Mouse (Mus musculus) megakaryocyte, adult 5-6 weeks (primary cell): ENCODE results near the gene Srcap. TPM values are rescaled to one million over a fixed set of nuclear protein-coding genes. Genes with fewer than 3 reads are reported as not detected.

Experiments
- total RNA-seq, 2 experiments: library from RNA; stranded (forward) in 1 of 2; stranded (reverse) in 1 of 2; fragments of 153-499, 151-499 nt in 1 of 2; fragments of 221-1000, 200-1000 nt in 1 of 2; gene quantifications; 2 replicates each; pipeline versions ENCODE4 v1.2.3 to v1.2.4; 2015 to 2017

Gene Srcap
- total RNA-seq, 2 experiments from 2014 or later: 15.8 to 53.0 TPM

Other genes starting within 250 kb of the Srcap start
- gene Sephs2, start 237.9 kb upstream of the Srcap start, total RNA-seq (2015): 55.5 and 61.6 TPM in 2 replicates
- gene Sephs2, start 237.9 kb upstream of the Srcap start, total RNA-seq (2017): 130 and 138 TPM in 2 replicates
- 117 and 130 TPM in 2 replicates for gene Itgal, start 215.7 kb upstream of the Srcap start, total RNA-seq (2015)
- 59.4 and 72.4 TPM in 2 replicates for gene Itgal, start 215.7 kb upstream of the Srcap start, total RNA-seq (2017)
- gene Zfp768, start 166.4 kb upstream of the Srcap start, total RNA-seq (2015): 2.0 and 2.4 TPM in 2 replicates
- 3.9 and 4.6 TPM in 2 replicates for gene Zfp768, start 166.4 kb upstream of the Srcap start, total RNA-seq (2017)
- gene Zfp747, start 135.9 kb upstream of the Srcap start, total RNA-seq (2015): 3.2 and 6.1 TPM in 2 replicates
- gene Zfp747, start 135.9 kb upstream of the Srcap start, total RNA-seq (2017): 7.6 and 17.8 TPM in 2 replicates
- 1.8 TPM in 2 replicates for gene 9130019O22Rik, start 124.8 kb upstream of the Srcap start, total RNA-seq (2015)
- 5.0 TPM in 2 replicates for gene 9130019O22Rik, start 124.8 kb upstream of the Srcap start, total RNA-seq (2017)
- gene E430018J23Rik, start 118.4 kb upstream of the Srcap start, total RNA-seq (2015): 0.36 and 0.40 TPM in 2 replicates
- 1.7 and 2.8 TPM in 2 replicates for gene E430018J23Rik, start 118.4 kb upstream of the Srcap start, total RNA-seq (2017)
- 8.5 and 10.5 TPM in 2 replicates for gene Zfp764, start 105.2 kb upstream of the Srcap start, total RNA-seq (2015)
- gene Zfp764, start 105.2 kb upstream of the Srcap start, total RNA-seq (2017): 9.1 and 9.5 TPM in 2 replicates
- 17.1 and 17.3 TPM in 2 replicates for gene Zfp688, start 89.9 kb upstream of the Srcap start, total RNA-seq (2015)
- gene Zfp688, start 89.9 kb upstream of the Srcap start, total RNA-seq (2017): 7.9 and 14.0 TPM in 2 replicates
- 1.2 and 1.6 TPM in 2 replicates for gene Zfp689, start 62.8 kb upstream of the Srcap start, total RNA-seq (2015)
- 1.4 and 1.8 TPM in 2 replicates for gene Zfp689, start 62.8 kb upstream of the Srcap start, total RNA-seq (2017)
- gene Prr14, start 52.4 kb upstream of the Srcap start, total RNA-seq (2015): 113 and 114 TPM in 2 replicates
- gene Prr14, start 52.4 kb upstream of the Srcap start, total RNA-seq (2017): 37.0 and 46.2 TPM in 2 replicates
- gene Fbrs, start 32.8 kb upstream of the Srcap start, total RNA-seq (2015): 115 and 138 TPM in 2 replicates
- 28.1 and 38.1 TPM in 2 replicates for gene Fbrs, start 32.8 kb upstream of the Srcap start, total RNA-seq (2017)
- gene Gm42715, start 7.6 kb downstream of the Srcap start, total RNA-seq (2015): 14.8 and 16.7 TPM in 2 replicates
- 5.4 and 8.3 TPM in 2 replicates for gene Gm42715, start 7.6 kb downstream of the Srcap start, total RNA-seq (2017)
- gene Tmem265, start 49.4 kb downstream of the Srcap start, total RNA-seq (2015): not detected in 2 replicates
- gene Tmem265, start 49.4 kb downstream of the Srcap start, total RNA-seq (2017): 2.5 TPM in 1 of 2 replicates, not detected in the other
- 31.6 and 39.4 TPM in 2 replicates for gene Phkg2, start 61.4 kb downstream of the Srcap start, total RNA-seq (2015)
- gene Phkg2, start 61.4 kb downstream of the Srcap start, total RNA-seq (2017): 25.7 and 30.5 TPM in 2 replicates
- gene Ccdc189, start 76.6 kb downstream of the Srcap start, total RNA-seq (2015): 2.6 and 6.3 TPM in 2 replicates
- 2.5 and 11.0 TPM in 2 replicates for gene Ccdc189, start 76.6 kb downstream of the Srcap start, total RNA-seq (2017)
- gene Rnf40, start 76.8 kb downstream of the Srcap start, total RNA-seq (2015): 14.1 and 18.8 TPM in 2 replicates
- 35.1 and 48.0 TPM in 2 replicates for gene Rnf40, start 76.8 kb downstream of the Srcap start, total RNA-seq (2017)
- 3.5 TPM in 2 replicates for gene Zfp629, start 103.8 kb downstream of the Srcap start, total RNA-seq (2015)
- gene Zfp629, start 103.8 kb downstream of the Srcap start, total RNA-seq (2017): 4.2 and 5.8 TPM in 2 replicates
- 30.2 and 37.4 TPM in 2 replicates for gene Bcl7c, start 196.9 kb downstream of the Srcap start, total RNA-seq (2015)
- 8.6 and 16.6 TPM in 2 replicates for gene Bcl7c, start 196.9 kb downstream of the Srcap start, total RNA-seq (2017)
- 0.16 TPM in 1 of 2 replicates, not detected in the other for gene Ctf1, start 200.8 kb downstream of the Srcap start, total RNA-seq (2015)
- gene Ctf1, start 200.8 kb downstream of the Srcap start, total RNA-seq (2017): 0.29 TPM in 1 of 2 replicates, not detected in the other
- gene Ctf2, start 220.2 kb downstream of the Srcap start, total RNA-seq (2015): not detected in 2 replicates
- not detected in 2 replicates for gene Ctf2, start 220.2 kb downstream of the Srcap start, total RNA-seq (2017)
- gene Fbxl19, start 232.6 kb downstream of the Srcap start, total RNA-seq (2015): 2.1 TPM in 2 replicates
- 5.8 and 6.2 TPM in 2 replicates for gene Fbxl19, start 232.6 kb downstream of the Srcap start, total RNA-seq (2017)